Mouse (Mus musculus) thymus, adult 2 months (tissue): ENCODE data around the gene Cenpu.

Source experiments
- CTCF ChIP-seq: fragments of 200-500 bp; IDR thresholded peaks from 2 replicates; pipeline ENCODE4 v1.5.1; 2012; ENCODE audit warnings: mild to moderate bottlenecking, control low read depth, low read length, moderate library complexity, borderline replicate concordance; ENCODE audit not compliant: control insufficient read depth, poor library complexity, insufficient read depth; ENCODE audit errors: extremely low read depth
- POLR2A ChIP-seq: fragments of 200-500 bp; IDR thresholded peaks from 2 replicates; pipeline ENCODE4 v1.6.1; 2012; ENCODE audit warnings: mild to moderate bottlenecking, low read length, control low read depth, moderate library complexity; ENCODE audit not compliant: control insufficient read depth, poor library complexity, insufficient read depth; ENCODE audit errors: extremely low read depth

GRCm38 (mm10) chr8:46593067-46593466 lies 41.2 kb downstream of the Cenpu start:
- TF ChIP-seq POLR2A (no peak), CTCF (no peak)
